Mouse (Mus musculus): ENCODE data around the gene Dydc1. TPM values are rescaled to one million over a fixed set of nuclear protein-coding genes. Genes with fewer than 3 reads are reported as not detected.
"Not testable (repeated sequence)": the region's sequence is repeated elsewhere in the genome, so short reads cannot be mapped to it uniquely, and the experiment has no call there.

Dydc1 gene
- polyA plus RNA-seq, 1 experiment from 2014 or later = 0.63 TPM

DNA sequence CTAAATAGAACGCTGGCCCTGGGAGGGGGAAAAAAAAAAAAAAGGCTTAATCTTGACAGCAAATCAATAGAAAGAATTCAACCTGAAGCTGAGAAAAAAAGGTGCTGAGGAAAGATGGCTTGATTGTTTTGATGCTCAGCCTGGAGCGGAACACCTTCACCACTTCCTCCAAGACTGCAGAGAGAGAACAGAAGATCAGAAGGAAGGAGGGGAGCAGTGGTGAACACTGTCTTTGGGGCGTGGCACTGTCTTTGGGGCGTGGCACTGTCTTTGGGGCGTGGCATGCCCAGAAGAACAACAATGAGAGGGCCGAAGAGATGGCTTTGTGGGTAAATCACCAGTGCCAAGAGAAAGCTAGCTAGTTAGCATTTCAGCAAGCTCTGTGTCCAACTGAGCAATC, 22.2 kb upstream of the Dydc1 start:
- H3K4me2 ChIP-seq (replicated peaks; ENCODE audit: low read depth, low read length) = no peak overlapping the region
- no peak overlapping the region for H3K27ac ChIP-seq (ENCODE audit: low read depth, low read length)
- H3K9me3 ChIP-seq (ENCODE audit: control insufficient read depth, low read length) = no peaks in the 10 kb centered on the region
- no peaks in the 10 kb centered on the region for H3K27me3 ChIP-seq (ENCODE audit: control insufficient read depth, insufficient read depth, low read length)
- H3K4me1 ChIP-seq (replicated peaks; ENCODE audit: control insufficient read depth, insufficient read depth, low read length) = no peaks in the 10 kb centered on the region
- H3K9ac ChIP-seq (ENCODE audit: low read depth, low read length) = no peak overlapping the region
- ATAC-seq (ENCODE audit: low FRiP score) (no peak), DNase-seq (ENCODE audit: low spot score) (no peak)
- WGBS = 79% methylated on average over 6 of the region's 6 CpGs
- H3K36me3 ChIP-seq (ENCODE audit: control insufficient read depth, insufficient read depth, low read length) = no peaks in the 10 kb centered on the region
- no peak overlapping the region for H3K4me3 ChIP-seq (ENCODE audit: low read depth, low read length)

DNA sequence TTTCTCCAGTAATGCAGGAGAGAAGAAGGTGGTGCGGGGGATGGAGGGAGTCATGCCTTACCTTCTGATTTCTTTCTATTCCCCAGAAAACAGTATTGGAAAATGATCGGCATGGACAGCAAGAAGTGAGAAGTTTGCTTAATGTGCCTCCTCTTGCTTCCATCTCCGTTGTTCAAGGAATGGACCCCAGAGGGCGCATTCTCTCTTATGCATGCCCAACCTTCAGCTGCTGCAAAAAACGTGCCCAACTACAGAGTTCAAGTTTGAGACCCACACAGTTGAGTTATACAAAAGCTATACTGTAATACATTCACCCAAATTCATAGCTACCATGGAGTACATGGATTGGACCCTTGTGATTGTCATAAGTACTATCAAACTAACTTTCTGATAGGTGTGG, 20.2 kb upstream of the Dydc1 start:
- Histone ChIP-seq H3K27ac (ENCODE audit: low read depth, low read length) (no peak overlapping the region), H3K9ac (ENCODE audit: low read depth, low read length) (no peak overlapping the region), H3K4me1 (replicated peaks; ENCODE audit: control insufficient read depth, insufficient read depth, low read length) (no peaks in the 10 kb centered on the region), H3K27me3 (ENCODE audit: control insufficient read depth, insufficient read depth, low read length) (no peaks in the 10 kb centered on the region), H3K9me3 (ENCODE audit: control insufficient read depth, low read length) (no peaks in the 10 kb centered on the region), H3K36me3 (ENCODE audit: control insufficient read depth, insufficient read depth, low read length) (no peaks in the 10 kb centered on the region), H3K4me3 (ENCODE audit: low read depth, low read length) (no peak overlapping the region), H3K4me2 (replicated peaks; ENCODE audit: low read depth, low read length) (no peak overlapping the region)
- 80% methylated on average over 5 of the region's 5 CpGs for WGBS
- ATAC-seq (ENCODE audit: low FRiP score) (no peak), DNase-seq (ENCODE audit: low spot score) (peak; percentile 10)

DNA sequence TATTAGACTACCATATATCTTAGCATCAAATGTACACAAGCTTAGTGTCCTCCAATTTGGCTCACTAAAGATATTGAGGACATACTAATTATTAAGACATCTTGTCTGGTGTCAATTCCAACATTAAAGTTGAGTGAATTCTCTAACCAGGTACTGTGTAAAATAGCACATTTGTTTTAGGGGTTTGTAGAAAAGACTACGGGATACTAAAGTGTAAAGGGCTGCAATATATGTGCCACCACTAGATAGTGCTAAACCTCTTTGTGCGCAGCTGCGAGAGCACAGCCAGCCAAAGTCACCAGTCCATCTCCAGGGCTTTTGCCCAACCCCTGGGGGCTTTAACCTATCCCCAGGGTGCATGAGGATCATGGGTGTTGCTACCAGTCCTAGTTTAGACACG, 19.5 kb upstream of the Dydc1 start:
- not testable (repeated sequence) for H3K36me3 ChIP-seq (ENCODE audit: control insufficient read depth, insufficient read depth, low read length); H3K9ac ChIP-seq (ENCODE audit: low read depth, low read length); H3K9me3 ChIP-seq (ENCODE audit: control insufficient read depth, low read length); H3K27me3 ChIP-seq (ENCODE audit: control insufficient read depth, insufficient read depth, low read length); H3K4me2 ChIP-seq (replicated peaks; ENCODE audit: low read depth, low read length); H3K4me1 ChIP-seq (replicated peaks; ENCODE audit: control insufficient read depth, insufficient read depth, low read length); DNase-seq (ENCODE audit: low spot score); H3K27ac ChIP-seq (ENCODE audit: low read depth, low read length); ATAC-seq (ENCODE audit: low FRiP score); H3K4me3 ChIP-seq (ENCODE audit: low read depth, low read length)
- WGBS = 83% methylated on average over 3 of the region's 4 CpGs

- no peak overlapping the region for H3K27ac ChIP-seq (ENCODE audit: low read depth, low read length)
- H3K36me3 ChIP-seq (ENCODE audit: control insufficient read depth, insufficient read depth, low read length) = no peaks in the 10 kb centered on the region
- H3K4me1 ChIP-seq (replicated peaks; ENCODE audit: control insufficient read depth, insufficient read depth, low read length) = no peaks in the 10 kb centered on the region
- H3K4me3 ChIP-seq (ENCODE audit: low read depth, low read length) = no peak overlapping the region
- H3K4me2 ChIP-seq (replicated peaks; ENCODE audit: low read depth, low read length) = no peak overlapping the region
- no peaks in the 10 kb centered on the region for H3K9me3 ChIP-seq (ENCODE audit: control insufficient read depth, low read length)
- no peak for ATAC-seq (ENCODE audit: low FRiP score)
- H3K27me3 ChIP-seq (ENCODE audit: control insufficient read depth, insufficient read depth, low read length) = no peaks in the 10 kb centered on the region
- 52% methylated on average over 2 of the region's 2 CpGs for WGBS
- H3K9ac ChIP-seq (ENCODE audit: low read depth, low read length) = no peak overlapping the region
- no peak for DNase-seq (ENCODE audit: low spot score)
These were observed 7.5 kb upstream of the Dydc1 start for GRCm38 (mm10) chr14:41065168-41065567.

GRCm38 (mm10) chr14:41066416-41066815, 6.3 kb upstream of the Dydc1 start:
- no peak overlapping the region for H3K4me2 ChIP-seq (replicated peaks; ENCODE audit: low read depth, low read length)
- no peak for ATAC-seq (ENCODE audit: low FRiP score)
- no peaks in the 10 kb centered on the region for H3K4me1 ChIP-seq (replicated peaks; ENCODE audit: control insufficient read depth, insufficient read depth, low read length)
- no peaks in the 10 kb centered on the region for H3K36me3 ChIP-seq (ENCODE audit: control insufficient read depth, insufficient read depth, low read length)
- WGBS = 4% methylated on average over 1 of the region's 1 CpGs
- no peak overlapping the region for H3K4me3 ChIP-seq (ENCODE audit: low read depth, low read length)
- H3K9ac ChIP-seq (ENCODE audit: low read depth, low read length) = no peak overlapping the region
- H3K27ac ChIP-seq (ENCODE audit: low read depth, low read length) = no peak overlapping the region
- no peaks in the 10 kb centered on the region for H3K9me3 ChIP-seq (ENCODE audit: control insufficient read depth, low read length)
- no peak for DNase-seq (ENCODE audit: low spot score)
- no peaks in the 10 kb centered on the region for H3K27me3 ChIP-seq (ENCODE audit: control insufficient read depth, insufficient read depth, low read length)

GRCm38 (mm10) chr14:41069108-41069507, 3.6 kb upstream of the Dydc1 start, which contains the start of gene Dydc2:
Dydc2 (minus strand) TSS chr14:41069208.
- Histone ChIP-seq H3K9me3 (ENCODE audit: control insufficient read depth, low read length) (no peaks in the 10 kb centered on the region), H3K4me1 (replicated peaks; ENCODE audit: control insufficient read depth, insufficient read depth, low read length) (no peaks in the 10 kb centered on the region), H3K9ac (ENCODE audit: low read depth, low read length) (no peak within 1 kb of the TSS), H3K36me3 (ENCODE audit: control insufficient read depth, insufficient read depth, low read length) (no peaks in the 10 kb centered on the region), H3K27me3 (ENCODE audit: control insufficient read depth, insufficient read depth, low read length) (no peaks in the 10 kb centered on the region), H3K27ac (ENCODE audit: low read depth, low read length) (no peak within 1 kb of the TSS), H3K4me2 (replicated peaks; ENCODE audit: low read depth, low read length) (no peak within 1 kb of the TSS), H3K4me3 (ENCODE audit: low read depth, low read length) (no peak within 1 kb of the TSS)
- no peak for DNase-seq (ENCODE audit: low spot score)
- no peak for ATAC-seq (ENCODE audit: low FRiP score)

DNA sequence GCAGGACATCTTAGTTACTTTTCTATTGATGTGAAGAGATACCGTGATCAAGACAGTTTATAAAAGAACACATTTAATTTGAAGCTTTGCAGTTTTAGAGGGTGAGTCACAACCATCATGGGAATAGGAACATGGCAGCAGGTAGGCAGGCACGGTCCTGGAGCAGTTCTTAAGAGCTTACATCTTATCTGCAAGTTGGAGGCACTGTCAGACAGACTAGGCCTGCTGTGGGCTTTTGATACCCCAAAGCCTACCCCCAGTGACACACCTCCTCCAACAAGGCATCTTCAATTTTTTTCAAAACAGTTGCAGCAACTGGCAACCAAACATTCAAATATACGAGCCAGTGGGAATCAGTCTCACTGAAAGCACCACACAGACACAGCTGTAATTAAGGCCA, 2.4 kb upstream of the Dydc1 start:
- Histone ChIP-seq H3K4me3 (ENCODE audit: low read depth, low read length) (no peak overlapping the region), H3K4me1 (replicated peaks; ENCODE audit: control insufficient read depth, insufficient read depth, low read length) (no peaks in the 10 kb centered on the region), H3K4me2 (replicated peaks; ENCODE audit: low read depth, low read length) (no peak overlapping the region), H3K27ac (ENCODE audit: low read depth, low read length) (no peak overlapping the region), H3K9me3 (ENCODE audit: control insufficient read depth, low read length) (no peaks in the 10 kb centered on the region), H3K27me3 (ENCODE audit: control insufficient read depth, insufficient read depth, low read length) (no peaks in the 10 kb centered on the region), H3K36me3 (ENCODE audit: control insufficient read depth, insufficient read depth, low read length) (no peaks in the 10 kb centered on the region), H3K9ac (ENCODE audit: low read depth, low read length) (no peak overlapping the region)
- 81% methylated on average over 3 of the region's 3 CpGs for WGBS
- ATAC-seq (ENCODE audit: low FRiP score) (no peak), DNase-seq (ENCODE audit: low spot score) (no peak)

DNA sequence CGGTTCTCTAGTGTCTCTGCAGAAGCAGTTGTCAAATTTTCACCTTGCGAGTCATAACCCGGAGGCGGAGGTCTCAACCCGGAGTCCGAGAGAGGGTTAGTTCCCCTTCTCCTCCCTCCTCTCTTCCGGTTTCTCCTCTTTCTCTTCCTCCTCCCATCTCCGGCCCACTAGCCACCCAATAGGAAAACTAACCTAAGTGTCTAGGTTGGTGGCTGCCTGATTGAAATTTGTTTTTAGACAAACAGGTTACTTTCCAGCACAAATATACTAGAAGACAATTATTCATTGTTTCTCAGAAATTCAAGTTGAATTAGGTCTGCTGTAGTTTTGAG, 199 bp downstream of the Dydc1 start:
- Histone ChIP-seq H3K4me1 (replicated peaks; ENCODE audit: control insufficient read depth, insufficient read depth, low read length) (no peaks in the 10 kb centered on the region), H3K27me3 (ENCODE audit: control insufficient read depth, insufficient read depth, low read length) (no peaks in the 10 kb centered on the region), H3K27ac (ENCODE audit: low read depth, low read length) (no peak overlapping the region), H3K9ac (ENCODE audit: low read depth, low read length) (peak overlapping the region; percentile 24; the same call in 1 of the 2 replicates), H3K9me3 (ENCODE audit: control insufficient read depth, low read length) (no peaks in the 10 kb centered on the region), H3K4me2 (replicated peaks; ENCODE audit: low read depth, low read length) (peak overlapping the region; percentile 66), H3K36me3 (ENCODE audit: control insufficient read depth, insufficient read depth, low read length) (no peaks in the 10 kb centered on the region), H3K4me3 (ENCODE audit: low read depth, low read length) (peak overlapping the region; percentile 37)
- WGBS = under 1% methylated on average over 8 of the region's 8 CpGs
- DNase-seq (ENCODE audit: low spot score) = no peak
- ATAC-seq (ENCODE audit: low FRiP score) = no peak; the same call in 1 of the 2 replicates

DNA sequence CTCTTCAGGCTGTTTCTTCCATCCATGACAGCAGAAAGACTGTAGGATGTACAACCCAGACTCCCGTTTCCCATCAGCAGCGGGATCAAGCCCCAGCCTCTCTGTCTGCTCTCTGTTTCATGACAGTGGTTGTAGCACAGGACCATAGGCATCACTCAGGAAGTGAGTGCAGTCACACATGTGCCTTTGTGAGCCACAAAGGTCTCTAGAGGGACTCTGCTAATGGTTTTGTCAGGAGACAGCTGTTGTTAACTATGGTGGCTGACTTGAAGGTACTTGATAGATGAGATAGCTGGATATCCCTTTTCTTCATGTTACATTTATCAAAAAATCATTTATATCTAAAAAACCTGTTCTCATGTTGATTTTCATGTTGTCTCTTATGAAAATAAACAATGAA, 9.7 kb downstream of the Dydc1 start:
- Histone ChIP-seq H3K4me1 (replicated peaks; ENCODE audit: control insufficient read depth, insufficient read depth, low read length) (no peaks in the 10 kb centered on the region), H3K27me3 (ENCODE audit: control insufficient read depth, insufficient read depth, low read length) (no peaks in the 10 kb centered on the region), H3K27ac (ENCODE audit: low read depth, low read length) (no peak overlapping the region), H3K4me3 (ENCODE audit: low read depth, low read length) (no peak overlapping the region), H3K4me2 (replicated peaks; ENCODE audit: low read depth, low read length) (no peak overlapping the region), H3K9ac (ENCODE audit: low read depth, low read length) (no peak overlapping the region), H3K9me3 (ENCODE audit: control insufficient read depth, low read length) (no peaks in the 10 kb centered on the region), H3K36me3 (ENCODE audit: control insufficient read depth, insufficient read depth, low read length) (no peaks in the 10 kb centered on the region)
- no peak for ATAC-seq (ENCODE audit: low FRiP score)
- WGBS = 82% methylated on average over 2 of the region's 2 CpGs
- no peak for DNase-seq (ENCODE audit: low spot score)
